Mouse (Mus musculus): ENCODE data around the gene Cpeb4.
"Not testable (repeated sequence)": the region's sequence is repeated elsewhere in the genome, so short reads cannot be mapped to it uniquely, and the experiment has no call there.

The Cpeb4 gene

GRCm38 (mm10) chr11:31871911-31872310 is at the start of gene Cpeb4:
TSS of gene Cpeb4 (plus strand) at chr11:31872211.
- no peak for DNase-seq (ENCODE audit: extremely low spot score)

- DNase-seq (ENCODE audit: extremely low spot score): no peak
Observed at GRCm38 (mm10) chr11:31822556-31822955, 49.5 kb upstream of the Cpeb4 start.

- no peak for DNase-seq (ENCODE audit: extremely low spot score)
Observed at GRCm38 (mm10) chr11:31823513-31823912, 48.5 kb upstream of the Cpeb4 start.

- no peak for DNase-seq (ENCODE audit: extremely low spot score)
Observed at GRCm38 (mm10) chr11:31824504-31825166, 47.4 kb upstream of the Cpeb4 start.

- DNase-seq (ENCODE audit: extremely low spot score): no peak
Observed at GRCm38 (mm10) chr11:31828011-31828770, 43.8 kb upstream of the Cpeb4 start.

GRCm38 (mm10) chr11:31828771-31829072 is 43.3 kb upstream of the Cpeb4 start:
- no peak for DNase-seq (ENCODE audit: extremely low spot score)

- no peak for DNase-seq (ENCODE audit: extremely low spot score)
Observed at GRCm38 (mm10) chr11:31830213-31831151, 41.5 kb upstream of the Cpeb4 start.

- no peak for DNase-seq (ENCODE audit: extremely low spot score)
Observed at GRCm38 (mm10) chr11:31831451-31831850, 40.6 kb upstream of the Cpeb4 start.

- DNase-seq (ENCODE audit: extremely low spot score): no peak
Observed at GRCm38 (mm10) chr11:31831983-31832382, 40.0 kb upstream of the Cpeb4 start.

GRCm38 (mm10) chr11:31832439-31832980 is 39.5 kb upstream of the Cpeb4 start:
- no peak for DNase-seq (ENCODE audit: extremely low spot score)

- no peak for DNase-seq (ENCODE audit: extremely low spot score)
Observed at GRCm38 (mm10) chr11:31833506-31833905, 38.5 kb upstream of the Cpeb4 start.

GRCm38 (mm10) chr11:31835352-31835751 is 36.7 kb upstream of the Cpeb4 start:
- DNase-seq (ENCODE audit: extremely low spot score): no peak

GRCm38 (mm10) chr11:31837243-31837642 is 34.8 kb upstream of the Cpeb4 start:
- DNase-seq (ENCODE audit: extremely low spot score): no peak

- DNase-seq (ENCODE audit: extremely low spot score): no peak
Observed at GRCm38 (mm10) chr11:31837753-31838152, 34.3 kb upstream of the Cpeb4 start.

- no peak for DNase-seq (ENCODE audit: extremely low spot score)
Observed at GRCm38 (mm10) chr11:31838442-31839083, 33.4 kb upstream of the Cpeb4 start.

- no peak for DNase-seq (ENCODE audit: extremely low spot score)
Observed at GRCm38 (mm10) chr11:31839084-31839460, 32.9 kb upstream of the Cpeb4 start.

GRCm38 (mm10) chr11:31842171-31842959 is 29.6 kb upstream of the Cpeb4 start:
- no peak for DNase-seq (ENCODE audit: extremely low spot score)

- DNase-seq (ENCODE audit: extremely low spot score): no peak
Observed at GRCm38 (mm10) chr11:31843177-31843833, 28.7 kb upstream of the Cpeb4 start.

- DNase-seq (ENCODE audit: extremely low spot score): no peak
Observed at GRCm38 (mm10) chr11:31843834-31844188, 28.2 kb upstream of the Cpeb4 start.

GRCm38 (mm10) chr11:31845111-31845510 is 26.9 kb upstream of the Cpeb4 start:
- DNase-seq (ENCODE audit: extremely low spot score): not testable (repeated sequence)
